Mouse (Mus musculus): Measurements from ENCODE around the gene Padi4.

The Padi4 gene

DNA sequence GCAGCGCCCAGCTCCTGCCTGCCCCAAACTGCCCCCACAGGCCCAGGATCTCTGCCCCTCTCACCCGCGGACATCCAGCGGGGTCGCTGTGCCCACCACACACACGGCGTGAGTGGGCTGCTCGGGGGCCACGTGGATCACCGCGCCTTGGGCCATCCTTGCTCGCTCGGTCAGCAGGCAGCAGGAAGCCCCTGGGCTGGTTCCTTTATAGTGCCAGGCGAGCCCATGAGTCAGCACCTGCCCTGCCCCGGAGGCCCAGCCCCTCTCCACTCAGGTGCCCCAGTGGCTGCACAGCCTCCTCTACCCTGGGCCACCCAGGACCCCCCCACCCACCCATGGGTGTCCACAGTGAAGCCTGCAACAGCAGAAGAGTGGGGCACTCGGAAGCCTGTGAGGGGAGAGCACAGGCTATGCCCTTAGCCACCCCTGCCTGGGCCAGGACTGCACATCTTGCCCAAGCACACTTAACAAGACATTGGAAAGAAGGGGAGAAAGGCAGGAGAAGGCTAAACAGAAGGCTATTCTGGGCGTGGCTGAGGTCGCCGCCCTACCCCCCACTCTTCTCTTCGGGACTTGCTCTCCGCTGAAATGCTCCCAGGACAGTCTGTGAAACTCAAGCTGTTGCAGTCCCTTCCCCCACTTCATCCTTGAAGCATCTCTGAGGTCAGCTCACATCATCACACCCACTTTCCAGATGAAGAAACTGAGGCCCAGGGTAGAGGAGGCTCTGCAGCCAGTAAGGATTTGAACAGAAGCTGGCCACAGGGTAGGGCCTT lies at the start of gene Padi4:
TSS of gene Padi4 (minus strand) at position 212 of the 776 bp plus-strand sequence.
- no peak for DNase-seq

DNA sequence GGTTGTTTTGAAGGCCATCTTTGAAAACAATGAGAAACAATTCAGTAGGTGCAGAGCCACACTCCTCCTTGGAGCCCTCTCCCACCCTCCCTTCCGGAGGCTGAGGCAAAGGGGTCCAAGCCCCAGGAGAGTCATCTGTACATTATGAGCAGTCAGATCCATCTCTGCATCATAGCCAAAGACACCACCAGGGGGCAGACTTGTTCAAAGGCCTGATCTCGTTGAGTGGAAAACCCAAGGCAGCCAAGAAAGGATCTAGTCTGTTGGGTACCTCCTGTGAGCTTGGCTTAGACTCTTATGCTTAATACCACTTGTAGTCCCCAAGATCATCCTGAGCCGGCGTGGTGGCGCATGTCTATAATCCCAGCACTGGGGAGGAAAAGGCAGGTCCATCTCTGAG lies 48.0 kb upstream of the Padi4 start:
- DNase-seq, result peak; percentile 46 to 55

DNA sequence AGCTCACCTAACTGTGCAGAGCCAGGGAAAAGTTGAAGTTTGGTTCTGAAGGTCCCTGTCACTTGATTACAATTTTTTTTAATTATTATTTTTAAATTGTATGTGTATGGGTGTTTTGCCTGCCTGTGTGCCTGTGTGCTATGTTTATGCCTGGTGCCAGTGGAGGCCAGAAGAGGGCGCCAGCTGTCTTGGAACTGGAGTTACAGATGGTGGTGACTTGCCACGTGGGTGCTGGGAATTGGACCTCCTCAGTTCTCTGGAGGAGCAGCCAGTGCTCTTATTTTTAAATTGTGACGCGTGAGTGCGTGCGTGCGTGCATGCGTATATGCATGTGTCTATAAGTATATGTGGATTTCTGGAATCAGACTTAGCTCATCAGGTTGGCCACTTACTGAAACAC lies 43.4 kb upstream of the Padi4 start:
- DNase-seq, result no peak

DNA sequence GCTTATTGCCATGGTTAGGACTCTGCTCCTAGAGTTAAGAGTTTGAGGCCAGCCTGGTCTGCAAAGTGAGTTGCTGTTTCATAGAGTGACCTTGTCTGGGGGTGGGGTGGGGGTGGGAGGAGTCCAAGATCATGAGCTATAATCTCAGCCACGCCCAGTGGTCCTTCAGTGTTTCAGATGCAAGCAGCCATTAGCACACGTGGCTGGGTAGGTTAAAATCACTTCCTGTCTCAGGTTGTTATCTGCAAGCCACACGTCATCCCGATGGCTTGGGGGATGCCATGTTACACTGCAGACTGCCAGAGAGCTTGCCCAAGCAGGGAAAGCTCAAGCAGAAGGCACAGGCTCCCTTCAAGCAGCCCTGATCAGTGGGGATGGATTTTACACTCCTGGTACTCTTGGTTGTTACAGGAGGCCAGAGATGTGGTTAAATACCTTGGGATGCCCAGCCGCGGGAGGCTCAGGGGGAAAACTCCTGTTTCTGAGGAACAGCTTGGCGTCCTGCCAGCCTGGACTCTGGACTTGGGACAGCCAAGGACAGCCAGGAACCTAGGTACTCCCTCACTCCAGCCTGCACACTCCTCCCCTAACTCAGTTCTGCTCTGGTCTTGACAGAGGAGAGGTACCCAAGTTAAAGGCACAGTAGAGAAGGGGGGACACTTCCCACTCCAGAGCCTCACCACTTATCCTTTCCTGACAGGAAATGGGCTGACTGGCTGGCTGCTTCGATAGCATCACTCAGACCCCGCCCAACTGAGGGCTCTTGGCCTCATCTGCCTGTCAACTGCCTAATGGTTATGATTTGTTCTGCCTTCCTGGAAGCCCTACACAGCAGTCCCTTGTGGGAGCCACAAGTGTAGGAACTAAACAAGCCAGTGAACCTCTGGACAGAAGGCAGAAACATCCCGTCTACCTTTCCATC lies 42.2 kb upstream of the Padi4 start:
- DNase-seq, result no peak

DNA sequence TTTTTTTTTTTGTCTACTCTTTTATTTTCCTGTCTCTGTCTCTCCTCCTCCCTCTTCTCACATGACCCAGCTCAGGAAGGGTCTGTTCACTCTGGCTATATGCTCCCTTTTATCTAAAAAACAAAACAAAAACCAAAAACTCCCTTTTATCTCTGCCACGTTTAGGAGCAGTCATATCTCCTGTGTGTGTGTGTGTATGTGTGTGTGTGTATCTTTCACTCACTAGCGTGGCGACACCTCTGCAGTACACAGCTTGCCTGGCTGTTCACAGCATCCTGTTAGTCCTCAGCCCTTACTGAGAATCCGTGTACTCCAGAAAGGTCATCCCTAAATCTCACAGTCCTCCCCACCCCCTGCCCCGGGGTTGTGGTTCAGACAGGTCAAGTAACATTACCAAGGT lies 41.5 kb upstream of the Padi4 start:
- no peak for DNase-seq

DNA sequence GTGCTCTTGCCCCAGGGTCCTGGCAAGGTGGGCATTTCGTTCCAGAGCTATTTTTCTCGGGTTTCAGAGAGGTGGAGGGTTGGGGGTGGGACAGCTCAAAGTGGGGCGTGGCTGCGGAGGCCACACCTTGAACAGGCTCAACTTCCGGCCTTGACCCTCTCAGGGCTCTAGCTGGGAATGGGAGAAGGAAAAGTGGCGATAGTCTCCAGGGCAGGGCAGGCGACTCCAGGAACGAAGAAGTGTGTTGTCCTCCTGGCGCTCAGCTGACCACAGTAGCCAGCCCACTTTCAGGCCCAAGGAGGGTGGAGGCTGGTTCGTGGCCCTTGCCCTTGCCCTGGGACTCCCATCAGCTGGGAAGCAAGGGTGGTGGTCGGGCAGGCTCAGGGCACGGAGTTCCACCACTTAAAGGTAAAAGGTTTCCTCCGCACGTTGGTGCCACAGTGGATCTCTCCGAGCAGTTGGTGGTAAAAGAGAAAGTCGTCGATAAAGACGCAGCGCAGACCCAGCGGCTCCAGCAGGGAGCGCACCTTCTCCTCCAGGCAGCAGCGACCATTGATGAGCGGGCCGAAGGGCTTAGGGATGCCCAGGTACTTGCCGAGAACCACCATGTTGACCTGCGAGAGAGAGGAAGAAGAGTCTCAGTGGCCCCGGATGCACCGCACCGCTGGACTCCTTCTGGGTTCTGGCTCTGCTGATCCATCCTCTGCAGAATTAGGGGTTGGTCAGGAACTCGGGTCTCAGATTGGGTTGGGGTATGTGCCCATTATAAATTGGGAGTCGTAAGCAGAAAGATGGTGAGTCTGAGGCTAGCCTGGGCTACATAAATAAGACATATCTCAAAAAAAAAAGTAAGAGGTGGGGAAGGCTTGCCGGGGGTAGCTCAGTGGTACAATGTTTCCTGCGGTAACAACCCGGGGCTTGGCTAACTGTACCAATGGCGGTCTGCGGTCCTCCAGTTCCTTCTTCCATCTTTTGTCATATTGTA lies 40.5 kb upstream of the Padi4 start:
- DNase-seq, result no peak

DNA sequence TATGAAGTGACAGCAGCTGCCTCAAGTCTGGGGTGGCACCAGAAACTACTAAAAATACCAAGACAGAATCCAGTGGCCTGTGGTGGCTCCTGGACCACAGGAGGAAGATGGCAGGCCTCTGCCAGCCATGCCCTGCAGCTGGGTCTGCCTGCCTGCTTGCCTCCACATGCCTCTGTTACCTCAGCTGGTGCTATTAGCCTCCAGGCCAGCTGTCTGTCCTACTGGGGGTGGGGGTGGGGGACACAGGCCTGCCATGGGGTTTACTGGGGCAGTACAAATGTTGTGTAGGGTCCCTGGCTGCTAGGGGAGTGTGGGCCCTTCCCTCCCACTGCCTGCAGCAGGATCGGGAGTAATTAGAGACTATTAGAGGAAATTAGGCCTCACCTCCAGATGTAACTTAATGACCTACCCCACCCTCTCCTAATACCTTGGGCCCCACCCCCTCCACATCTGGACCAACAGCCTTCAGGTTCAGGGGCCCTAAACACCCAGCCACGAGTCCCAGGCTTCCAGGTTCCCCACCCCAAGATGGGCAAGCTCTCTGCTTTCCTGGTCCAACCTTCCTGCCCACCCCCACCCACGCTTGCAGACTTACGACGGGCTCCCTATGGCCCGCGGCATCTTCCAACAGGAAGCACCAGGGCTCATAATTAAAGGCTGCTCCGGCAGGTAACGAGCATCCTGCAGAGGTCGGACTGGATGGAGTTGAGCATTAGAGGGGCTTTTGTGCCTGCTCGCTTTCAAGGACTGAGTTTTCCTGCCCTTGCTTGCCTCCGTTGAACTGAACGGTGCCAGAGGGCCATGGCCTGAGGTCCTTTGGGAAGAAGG lies 39.5 kb upstream of the Padi4 start:
- no peak for DNase-seq

DNA sequence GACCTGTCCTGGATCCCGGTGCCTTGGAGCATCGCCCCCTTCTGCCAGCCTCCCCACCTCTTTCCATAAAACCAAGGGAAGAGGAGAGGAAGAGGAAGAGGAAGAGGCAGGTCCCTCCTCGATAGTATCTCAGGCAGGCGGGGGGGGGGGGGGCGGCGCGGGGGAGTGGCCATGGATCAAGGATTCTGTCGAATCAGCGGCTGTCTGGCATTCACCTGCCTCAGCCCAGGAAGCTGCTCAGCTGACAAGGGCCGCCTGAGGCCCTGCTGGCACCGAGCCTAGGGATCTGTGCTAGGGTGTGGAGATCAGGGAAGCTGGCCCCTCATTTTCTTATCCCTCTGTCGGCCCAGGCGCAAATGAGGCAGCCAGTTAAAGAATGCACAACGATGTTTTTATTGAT lies 38.6 kb upstream of the Padi4 start:
- DNase-seq, result no peak

DNA sequence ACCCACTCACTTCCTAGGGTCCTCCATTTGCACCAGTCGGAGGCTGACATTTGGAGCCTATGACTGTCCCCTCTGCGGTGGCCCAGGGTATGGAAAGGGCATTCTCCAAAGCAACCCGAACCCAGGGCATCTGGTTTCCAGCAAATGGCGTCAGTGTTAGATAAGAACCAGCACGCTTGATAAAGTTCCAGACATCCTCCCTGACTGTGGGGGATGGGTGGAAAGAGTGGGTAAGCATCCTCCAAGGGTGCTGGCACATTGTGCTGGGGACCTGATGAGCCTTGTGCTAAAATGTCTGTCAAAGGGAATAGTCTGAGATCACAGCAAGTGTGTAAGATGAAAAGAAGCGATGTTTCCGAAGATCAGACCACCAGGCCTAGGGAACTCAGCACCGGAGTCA lies 38.2 kb upstream of the Padi4 start:
- DNase-seq, result no peak

DNA sequence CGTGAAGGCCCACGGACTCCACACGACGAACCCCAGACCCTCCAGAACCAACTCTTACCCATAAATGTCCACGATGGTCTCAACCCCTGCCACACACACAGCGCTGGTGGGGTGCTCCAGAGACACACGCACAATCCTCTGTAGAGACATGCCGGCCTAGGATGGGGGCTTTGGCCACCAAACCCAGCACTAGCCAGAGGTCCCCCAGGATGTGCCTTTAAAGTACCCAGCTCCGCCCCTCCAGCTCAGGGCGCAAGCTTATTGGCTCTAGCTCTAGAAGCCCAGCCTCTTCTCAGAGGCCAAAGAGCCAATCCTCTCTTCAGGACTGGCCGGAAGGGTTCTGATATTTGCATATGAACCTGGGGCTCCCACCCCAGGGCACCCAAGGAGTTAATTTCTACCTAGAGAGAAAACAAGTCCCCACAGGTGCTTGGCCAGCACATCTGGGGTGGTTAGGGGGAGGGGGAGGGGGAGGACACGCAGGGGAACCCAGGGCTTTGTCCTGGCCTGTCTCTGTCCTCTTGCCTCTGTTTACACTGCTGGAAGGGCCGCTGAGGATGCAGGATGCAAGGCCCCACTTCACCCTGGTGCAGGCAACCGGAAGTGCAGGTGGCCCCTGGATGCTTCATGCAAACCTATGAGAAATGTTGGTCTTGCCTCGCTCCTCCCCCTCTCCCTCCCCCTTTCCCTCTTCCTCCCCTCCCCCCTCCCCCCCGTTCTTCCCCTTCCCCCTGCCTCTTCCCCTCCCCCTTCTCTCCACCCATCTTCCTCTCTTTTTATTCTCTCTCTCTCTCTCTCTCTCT lies 36.6 kb upstream of the Padi4 start, which contains the start of gene Padi3:
TSS of gene Padi3 (minus strand) at position 191 of the 803 bp plus-strand sequence.
- DNase-seq, result no peak

DNA sequence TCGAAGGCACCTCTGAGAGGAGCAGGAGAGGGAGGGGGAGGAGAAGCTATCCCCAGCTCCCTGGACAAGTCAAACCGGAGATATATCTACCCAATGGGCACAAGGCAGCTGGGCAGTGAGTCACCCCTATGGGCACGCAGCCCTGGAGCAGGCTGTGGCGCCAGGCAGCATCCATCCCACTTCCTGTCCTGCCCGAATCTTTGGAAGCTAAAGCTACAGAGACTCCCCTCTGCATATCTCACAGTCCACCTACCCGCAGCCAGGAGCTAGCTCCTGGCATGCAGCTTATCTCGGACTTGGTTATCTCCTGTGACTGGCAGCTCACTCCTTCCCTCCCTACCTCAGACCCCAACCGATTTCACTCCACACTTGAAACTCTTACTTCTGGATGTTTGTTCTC lies 35.1 kb upstream of the Padi4 start:
- no peak for DNase-seq

DNA sequence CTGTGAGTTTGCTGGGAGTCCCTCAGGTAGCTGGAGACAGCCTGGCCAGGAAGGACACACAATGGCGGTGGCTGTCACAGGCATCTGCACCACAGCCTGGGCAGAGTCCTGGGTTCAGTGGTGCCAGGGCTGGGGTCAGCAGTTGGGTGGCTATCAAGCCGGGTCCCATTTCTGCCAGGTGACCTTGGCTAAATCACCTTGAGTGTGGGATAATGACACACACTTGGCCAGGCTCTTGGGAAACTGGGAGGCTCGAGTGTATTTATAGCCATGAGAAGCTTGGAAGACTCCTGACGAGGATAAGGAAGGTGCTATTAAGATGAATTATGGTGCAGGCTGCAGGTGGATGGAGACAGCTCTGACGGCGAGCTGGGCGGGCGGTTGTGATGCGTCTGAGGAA lies 30.6 kb upstream of the Padi4 start:
- no peak for DNase-seq

DNA sequence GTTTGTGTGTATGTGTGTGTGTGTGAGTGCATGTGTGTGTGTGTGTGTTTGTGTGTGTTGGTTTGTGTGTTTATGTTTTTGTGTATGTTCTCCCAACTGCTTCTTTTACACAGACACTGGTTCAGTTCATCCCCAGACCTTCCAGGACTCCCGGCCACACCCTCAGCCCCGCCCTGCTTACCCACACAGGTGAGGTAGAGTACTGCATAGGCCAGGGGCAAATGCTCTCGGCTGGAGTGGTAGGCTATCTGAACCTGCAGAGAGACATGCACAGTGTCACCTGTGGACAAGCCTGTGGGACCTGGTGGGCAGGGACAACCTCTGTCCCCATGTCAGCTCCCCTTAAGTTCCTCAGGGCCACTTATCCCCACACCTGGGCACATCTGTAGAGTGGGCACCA lies 27.3 kb upstream of the Padi4 start:
- DNase-seq, result no peak

DNA sequence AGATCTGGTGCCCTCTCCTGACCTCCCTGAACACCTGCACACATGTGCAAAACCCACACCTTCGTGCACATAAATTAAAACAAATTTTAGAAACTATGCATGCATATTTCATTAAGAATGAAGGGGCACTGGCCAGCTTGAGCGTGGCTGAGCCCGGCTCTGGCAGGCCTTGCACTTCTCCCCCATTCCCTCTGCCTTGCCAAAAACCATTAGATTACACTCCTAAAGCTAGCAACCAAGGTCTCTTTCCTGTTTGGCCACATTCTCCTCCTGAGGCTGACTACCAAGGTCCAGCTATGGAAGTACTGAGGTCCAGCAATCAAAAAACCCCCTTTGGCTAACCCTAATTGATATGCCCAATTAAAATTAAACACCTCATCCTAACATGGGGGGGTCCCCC lies 22.8 kb upstream of the Padi4 start:
- DNase-seq, result no peak

DNA sequence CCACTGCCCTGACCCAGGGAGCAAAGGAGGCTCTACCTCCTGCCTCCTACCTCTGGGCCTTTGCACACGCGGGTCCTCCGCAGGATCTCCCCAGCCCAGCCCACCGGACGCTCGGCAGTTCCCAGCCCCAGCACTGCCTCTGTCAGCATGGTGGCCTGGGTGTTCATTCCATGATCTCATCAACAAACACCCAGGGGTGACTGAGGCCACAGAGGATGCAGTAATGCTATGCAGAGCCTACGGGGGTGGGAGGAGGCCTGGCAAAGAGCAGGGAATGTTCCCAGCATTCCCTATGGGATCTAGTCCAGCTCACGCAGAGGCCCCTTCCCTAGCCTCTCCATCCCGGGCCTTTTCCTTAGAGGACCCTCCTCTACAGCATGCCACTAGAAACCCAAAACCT lies 20.6 kb upstream of the Padi4 start:
- DNase-seq, result no peak

DNA sequence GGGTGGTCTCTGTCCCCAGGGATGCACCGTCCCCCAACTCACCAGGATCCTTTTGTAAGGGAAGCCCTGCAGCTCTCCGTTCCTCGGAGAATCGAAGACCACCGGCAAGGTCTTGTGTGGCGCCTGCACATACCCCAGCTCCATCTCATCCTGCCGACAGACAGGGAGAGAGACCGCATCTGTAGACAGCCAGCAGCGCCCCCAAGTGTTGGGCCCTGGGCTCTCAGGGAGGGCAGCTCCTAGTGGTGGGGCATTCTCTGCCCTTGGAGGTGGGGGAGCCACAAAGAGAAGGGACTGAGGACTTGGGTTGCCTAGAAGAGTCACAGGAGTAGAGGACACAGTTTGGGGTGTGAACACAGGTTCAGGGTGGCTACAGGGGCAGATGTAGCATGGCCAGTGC lies 19.8 kb upstream of the Padi4 start:
- DNase-seq, result no peak

DNA sequence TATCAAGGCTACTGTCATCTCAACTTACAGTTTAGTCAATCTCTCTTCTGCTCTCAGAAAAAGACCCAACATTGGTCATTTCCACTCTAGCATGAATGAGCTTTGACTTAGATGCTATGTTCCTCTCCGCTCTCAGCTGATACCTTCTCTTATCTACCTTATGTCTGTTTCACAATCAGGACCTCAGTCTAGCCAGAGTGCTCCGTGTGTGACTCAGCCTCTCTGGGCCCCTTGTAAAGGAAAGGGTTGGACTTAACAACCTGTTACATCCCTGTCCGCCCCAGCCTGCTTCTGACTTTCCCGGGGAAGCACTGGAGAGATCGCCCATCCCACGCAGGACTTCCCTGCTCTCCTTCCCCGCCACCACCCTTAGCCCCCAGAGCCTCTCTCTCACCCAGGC lies 18.5 kb upstream of the Padi4 start:
- DNase-seq, result no peak

DNA sequence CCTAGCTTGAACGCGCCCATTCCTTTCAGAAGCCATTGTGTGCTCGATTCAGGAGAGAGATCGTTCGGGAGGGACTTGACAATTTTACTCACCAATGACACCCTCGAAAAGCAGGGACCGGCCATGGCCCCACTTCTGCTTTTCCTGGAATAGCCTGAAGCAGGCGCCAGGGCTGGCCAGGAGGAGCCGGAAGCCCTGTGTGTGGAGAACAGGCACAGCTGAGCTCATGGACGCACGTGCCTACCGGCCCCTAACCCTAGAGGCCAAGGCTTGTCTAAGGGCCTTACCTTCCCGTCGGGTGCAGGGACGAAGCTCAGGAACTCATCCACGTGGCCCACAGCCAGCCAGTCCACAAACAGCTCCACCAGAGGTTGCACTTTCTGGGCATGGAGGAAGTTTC lies 17.0 kb upstream of the Padi4 start:
- DNase-seq, result no peak

DNA sequence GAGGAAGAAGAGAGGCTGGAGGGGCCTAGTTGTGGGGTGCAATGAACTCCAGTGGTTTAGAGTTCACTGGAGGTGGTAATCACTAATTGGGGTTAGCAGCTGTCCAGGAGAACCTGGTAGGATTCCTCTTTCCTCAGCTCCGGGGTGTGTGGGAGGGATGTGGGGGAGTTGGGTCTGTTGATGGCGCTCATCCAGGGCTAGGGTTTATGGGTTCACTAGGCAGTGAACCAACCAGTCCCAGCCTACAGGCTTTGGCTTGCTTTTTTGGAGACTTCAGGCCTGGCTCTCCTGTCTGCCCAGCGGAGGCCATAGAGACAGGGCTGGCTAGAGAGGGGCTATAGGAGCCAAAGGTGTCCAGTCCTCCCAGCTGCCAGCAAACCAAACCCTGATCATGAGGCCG lies 15.9 kb upstream of the Padi4 start:
- no peak for DNase-seq

DNA sequence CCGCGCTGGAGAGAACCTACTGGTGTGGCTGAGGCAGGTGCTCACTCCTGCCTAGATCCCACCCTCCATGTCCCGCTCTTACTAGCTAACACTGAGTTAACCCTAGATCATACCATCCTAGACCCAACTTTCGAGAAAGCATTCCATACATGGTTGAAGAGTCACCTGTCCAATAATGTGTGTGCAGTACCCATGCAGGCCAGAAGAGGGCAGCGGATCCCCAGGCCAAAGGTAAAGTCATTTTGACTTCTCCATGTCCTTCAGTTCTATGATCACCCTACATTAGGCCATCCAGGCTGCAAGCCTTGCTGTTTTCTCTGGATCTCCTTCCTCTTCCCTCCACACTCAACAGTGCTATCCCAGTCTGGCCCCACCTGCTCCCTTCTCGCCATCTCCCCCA lies 14.9 kb upstream of the Padi4 start:
- DNase-seq, result peak; percentile 26 to 43

DNA sequence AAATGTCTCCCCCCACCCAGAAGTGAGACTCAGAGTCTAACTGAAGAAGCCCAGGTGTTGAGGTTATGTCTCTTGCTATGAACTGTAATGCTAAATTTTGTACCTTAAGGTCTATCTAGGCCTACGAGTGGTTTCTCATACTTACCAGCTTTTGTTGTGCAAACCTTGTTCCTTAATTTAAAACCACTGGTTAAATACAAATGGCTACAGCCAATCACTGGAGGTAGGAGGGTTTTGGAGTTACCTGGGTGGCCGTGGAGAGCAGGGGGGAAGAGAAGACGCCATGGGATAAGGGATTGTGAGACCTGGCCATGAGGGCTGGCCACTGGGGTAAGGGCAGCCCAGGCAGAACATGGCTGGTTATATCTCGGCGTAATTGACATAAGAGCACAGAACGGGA lies 14.2 kb upstream of the Padi4 start:
- no peak for DNase-seq

Data from cerebellum, adult 18-20 months (tissue).